Mouse (Mus musculus) subcutaneous adipose tissue, adult 2 months (tissue): ENCODE measurements around the gene Reg3d. TPM values are rescaled to one million over a fixed set of nuclear protein-coding genes. Genes with fewer than 3 reads are reported as not detected.

Experiments used
- polyA plus RNA-seq: library from polyadenylated mRNA; depleted of rRNA; stranded (reverse); fragments of >200 nt; gene quantifications from 2 replicates; pipeline ENCODE4 v1.2.3, GENCODE M21; 2012; ENCODE audit warnings: low replicate concordance; rRNA removed

The Reg3d gene
- not detected in 2 replicates for polyA plus RNA-seq

DNA sequence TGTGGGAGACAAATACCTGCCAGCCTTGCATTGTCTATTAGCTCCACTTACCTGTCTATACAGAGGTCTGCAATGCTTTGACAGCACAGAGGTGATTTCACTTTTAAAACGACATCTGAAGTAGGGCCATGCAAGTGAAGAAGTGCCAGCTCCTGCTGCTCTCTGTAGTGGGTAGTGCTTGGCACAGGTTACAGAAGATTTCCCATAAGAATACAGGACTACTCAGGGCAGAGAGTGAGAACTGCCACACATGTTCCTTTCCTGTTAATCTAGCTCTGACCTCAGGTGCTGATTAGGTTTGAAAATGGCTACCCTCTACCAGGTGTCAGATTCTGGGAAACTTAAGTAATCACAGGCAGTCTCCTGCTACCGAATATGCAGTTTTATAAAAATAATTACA is at the start of gene Reg3d:
Gene Reg3d, minus strand, starts transcription at position 101 of the 400 bp plus-strand sequence.

DNA sequence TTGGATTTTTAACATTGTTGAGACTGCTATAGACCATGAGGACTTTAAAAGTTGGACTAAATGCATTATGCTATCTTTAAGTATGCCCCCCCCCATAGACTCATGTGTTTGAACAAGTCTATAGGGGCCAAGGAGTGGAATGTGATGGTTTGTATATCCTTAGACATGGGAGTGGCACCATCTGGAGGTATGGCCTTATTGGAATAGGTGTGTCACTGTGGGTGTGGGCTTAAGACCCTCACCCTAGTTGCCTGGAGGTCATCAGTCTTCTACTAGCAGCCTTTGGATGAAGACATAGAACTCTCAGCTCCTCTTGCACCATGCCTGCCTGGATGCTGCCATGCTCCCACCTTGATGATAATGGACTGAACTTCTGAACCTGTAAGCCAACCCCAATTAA is 43.7 kb upstream of the Reg3d start, which contains the start of gene Reg1:
Gene Reg1, plus strand, starts transcription at position 301 of the 400 bp plus-strand sequence.

DNA sequence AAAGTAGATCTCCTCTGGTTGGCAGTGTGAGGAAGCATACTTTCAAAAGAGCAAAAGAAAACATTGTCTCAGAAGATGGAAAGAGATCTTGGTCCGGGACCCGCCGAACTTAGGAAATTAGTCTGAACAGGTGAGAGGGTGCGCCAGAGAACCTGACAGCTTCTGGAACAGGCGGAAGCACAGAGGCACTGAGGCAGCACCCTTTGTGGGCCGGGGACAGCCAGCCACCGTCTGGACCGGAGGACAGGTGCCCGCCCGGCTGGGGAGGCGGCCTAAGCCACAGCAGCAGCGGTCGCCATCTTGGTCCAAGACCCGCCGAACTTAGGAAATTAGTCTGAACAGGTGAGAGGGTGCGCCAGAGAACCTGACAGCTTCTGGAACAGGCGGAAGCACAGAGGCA is 16.7 kb upstream of the Reg3d start, which contains the start of gene Reg2:
Gene Reg2, plus strand, starts transcription at position 301 of the 400 bp plus-strand sequence.

DNA sequence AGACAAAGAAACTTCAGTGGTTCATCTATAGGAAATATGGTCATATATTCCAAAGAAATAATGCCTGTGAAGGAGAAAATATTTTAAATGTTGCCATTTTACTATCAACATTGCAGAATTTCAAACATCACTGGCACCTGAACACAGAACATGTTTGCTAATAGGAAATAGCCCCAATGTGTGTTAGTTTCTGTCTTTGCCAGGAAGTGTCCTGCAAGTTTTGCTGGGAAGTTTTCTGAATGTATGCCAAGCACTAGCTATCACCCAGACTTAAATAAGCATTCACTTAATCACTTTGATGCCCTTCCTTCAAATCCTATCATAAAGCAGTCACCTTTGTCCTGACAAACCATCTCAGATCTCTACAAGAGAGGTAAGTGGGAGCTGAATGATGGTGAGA is 1.7 kb upstream of the Reg3d start, which contains the start of gene Reg3a:
Gene Reg3a, plus strand, starts transcription at position 301 of the 400 bp plus-strand sequence.

DNA sequence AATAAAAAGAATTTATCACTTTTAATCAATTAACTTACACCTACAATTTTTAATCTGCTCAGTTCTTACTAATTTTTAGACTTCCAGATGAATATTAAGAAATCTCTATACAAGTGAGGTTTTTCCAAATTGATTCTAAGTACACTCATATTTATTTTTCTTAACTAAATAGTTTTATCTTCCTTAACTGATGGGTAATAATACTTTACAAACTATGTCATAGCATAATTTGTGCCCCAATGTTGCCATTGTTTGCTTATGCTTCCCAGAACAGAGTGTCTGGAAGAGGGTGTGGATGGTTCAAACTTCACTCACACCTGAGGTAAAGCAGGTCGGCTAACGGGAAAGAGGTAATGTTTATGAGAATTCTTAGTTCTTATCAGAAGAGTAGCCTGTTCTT is 8.3 kb downstream of the Reg3d start, which contains the start of gene Reg3b:
Gene Reg3b, plus strand, starts transcription at position 301 of the 400 bp plus-strand sequence.

Other genes starting within 250 kb of the Reg3d start
- gene Reg3b, start 8.2 kb downstream of the Reg3d start, polyA plus RNA-seq = 0.36 and 0.98 TPM in 2 replicates
- gene Reg3a, start 1.8 kb upstream of the Reg3d start, polyA plus RNA-seq = not detected in 2 replicates
- gene Reg2, start 16.8 kb upstream of the Reg3d start, polyA plus RNA-seq = not detected in 2 replicates
- not detected in 2 replicates for gene Reg1, start 43.8 kb upstream of the Reg3d start, polyA plus RNA-seq
- 0.81 TPM in 1 of 2 replicates, not detected in the other for gene Reg3g, start 90.0 kb upstream of the Reg3d start, polyA plus RNA-seq